Mouse (Mus musculus): Measurements from ENCODE around the gene Rbfox2. TPM values are rescaled to one million over a fixed set of nuclear protein-coding genes. Genes with fewer than 3 reads are reported as not detected.
"Not testable (repeated sequence)": the region's sequence is repeated elsewhere in the genome, so short reads cannot be mapped to it uniquely, and the experiment has no call there.

Gene Rbfox2
- polyA plus RNA-seq, 1 experiment from 2014 or later: 16.8 TPM

DNA sequence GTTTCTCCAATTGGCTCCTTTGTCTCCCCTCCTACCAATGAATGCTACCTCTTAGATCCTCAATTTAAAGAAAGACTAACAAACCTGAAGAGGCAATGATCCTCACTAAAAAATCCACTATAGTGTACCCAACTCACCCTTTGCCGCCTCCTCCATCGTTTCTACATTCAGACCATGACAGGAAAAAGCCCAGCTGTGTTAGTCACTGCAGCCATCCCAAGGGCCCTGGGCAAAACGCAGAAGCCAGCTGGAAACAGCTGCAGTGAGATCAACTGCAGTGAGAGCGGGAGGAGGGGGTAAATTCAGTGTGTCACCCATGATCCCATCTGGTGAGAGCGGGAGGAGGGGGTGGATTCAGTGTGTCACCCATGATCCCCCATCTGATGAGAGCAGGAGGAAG is 28.0 kb downstream of the Rbfox2 start:
- no peak for TF ChIP-seq CTCF (IDR thresholded peaks at IDR 0.05; ENCODE audit: low read depth)
- no peaks in the 10 kb centered on the region for H3K9me3 ChIP-seq (ENCODE audit: control insufficient read depth)
- no peaks in the 10 kb centered on the region for H3K27me3 ChIP-seq (replicated peaks; ENCODE audit: control insufficient read depth, insufficient read depth, low read length)
- H3K4me2 ChIP-seq (replicated peaks; ENCODE audit: low read depth): no peak overlapping the region
- no peak overlapping the region for H3K9ac ChIP-seq (ENCODE audit: low read depth, low read length)
- peaks cover 22% of the 10 kb centered on the region for H3K4me1 ChIP-seq (replicated peaks; ENCODE audit: control insufficient read depth, insufficient read depth, low read length)
- 69% methylated on average over 5 of the region's 5 CpGs for WGBS
- H3K36me3 ChIP-seq (ENCODE audit: control insufficient read depth, insufficient read depth): no peaks in the 10 kb centered on the region
- no peak overlapping the region for H3K4me3 ChIP-seq (ENCODE audit: low read depth, low read length)
- ATAC-seq: no peak
- H3K27ac ChIP-seq (ENCODE audit: low read depth, low read length): no peak overlapping the region

DNA sequence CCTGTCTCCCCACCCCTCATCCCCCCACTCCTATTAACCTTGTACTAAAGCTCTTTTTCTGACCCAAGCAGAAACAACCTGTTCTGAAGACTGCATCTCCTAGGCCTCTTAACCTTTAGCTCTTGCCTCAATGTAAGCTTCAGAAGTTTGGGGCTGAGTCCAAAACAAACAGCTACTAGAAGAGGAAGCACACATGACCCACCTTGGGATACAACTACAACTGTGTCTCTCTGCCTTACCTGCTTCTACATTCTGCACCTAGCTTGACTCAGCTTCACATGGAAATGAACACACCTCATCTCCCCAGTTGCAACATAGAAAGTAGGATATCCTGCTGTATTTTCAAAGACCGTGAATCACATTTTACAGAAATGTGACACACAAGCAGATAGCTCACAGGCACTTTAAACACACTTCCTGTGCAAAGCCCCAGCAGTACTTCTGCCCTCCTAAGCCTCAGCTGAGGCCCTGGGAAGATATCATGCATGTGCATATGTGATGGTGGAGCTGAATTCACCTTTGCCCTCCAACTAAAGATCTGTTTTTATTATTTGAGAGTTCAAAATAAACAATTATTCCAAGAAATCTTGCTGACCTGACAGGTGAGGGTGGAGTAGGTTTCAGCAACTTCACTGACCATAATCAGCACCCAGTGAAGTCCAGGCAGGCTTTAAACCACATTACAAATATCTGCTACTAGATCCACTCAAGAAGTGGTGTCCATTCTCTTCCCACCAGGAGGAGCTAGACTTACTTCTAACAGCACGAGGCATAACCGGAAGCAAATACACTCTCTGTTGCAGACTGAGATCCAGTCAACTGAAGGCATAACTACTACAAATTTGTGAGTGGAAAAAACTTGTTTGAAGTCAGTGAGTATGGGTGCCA is 29.7 kb downstream of the Rbfox2 start:
- peak; percentile 88 for TF ChIP-seq CTCF (IDR thresholded peaks at IDR 0.05; ENCODE audit: low read depth)
- H3K4me2 ChIP-seq (replicated peaks; ENCODE audit: low read depth): no peak overlapping the region
- ATAC-seq: peak; percentile 80
- WGBS: 39% methylated on average over 3 of the region's 3 CpGs
- no peaks in the 10 kb centered on the region for H3K36me3 ChIP-seq (ENCODE audit: control insufficient read depth, insufficient read depth)
- H3K27ac ChIP-seq (ENCODE audit: low read depth, low read length): peak overlapping the region; percentile 36
- no peaks in the 10 kb centered on the region for H3K9me3 ChIP-seq (ENCODE audit: control insufficient read depth)
- no peak overlapping the region for H3K9ac ChIP-seq (ENCODE audit: low read depth, low read length)
- no peak overlapping the region for H3K4me3 ChIP-seq (ENCODE audit: low read depth, low read length)
- H3K27me3 ChIP-seq (replicated peaks; ENCODE audit: control insufficient read depth, insufficient read depth, low read length): no peaks in the 10 kb centered on the region
- H3K4me1 ChIP-seq (replicated peaks; ENCODE audit: control insufficient read depth, insufficient read depth, low read length): peaks cover 9% of the 10 kb centered on the region; the same call in 1 of the 2 replicates

DNA sequence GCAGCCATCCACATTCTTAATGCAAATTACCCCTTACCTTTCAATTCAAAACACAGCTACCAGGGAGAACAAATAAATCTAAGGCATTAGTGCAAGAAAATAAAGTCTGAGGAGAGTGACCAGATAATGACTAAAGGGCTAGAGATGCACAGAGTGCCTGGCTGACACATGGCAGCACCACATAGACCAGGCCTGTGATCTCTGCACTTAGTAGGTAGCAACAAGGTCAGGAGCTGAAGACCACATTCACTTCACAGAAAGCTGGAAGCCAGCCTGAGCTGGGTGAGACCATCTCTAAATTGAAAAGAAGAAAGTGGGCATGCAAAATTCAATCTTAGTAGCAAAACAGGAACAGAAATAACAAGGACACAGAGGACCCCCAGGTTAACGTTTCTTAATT is 30.5 kb downstream of the Rbfox2 start:
- TF ChIP-seq CTCF (IDR thresholded peaks at IDR 0.05; ENCODE audit: low read depth): no peak
- Histone ChIP-seq H3K9ac (ENCODE audit: low read depth, low read length) (no peak overlapping the region), H3K27ac (ENCODE audit: low read depth, low read length) (no peak overlapping the region), H3K4me1 (replicated peaks; ENCODE audit: control insufficient read depth, insufficient read depth, low read length) (peaks cover 9% of the 10 kb centered on the region; the same call in 1 of the 2 replicates), H3K4me2 (replicated peaks; ENCODE audit: low read depth) (no peak overlapping the region), H3K27me3 (replicated peaks; ENCODE audit: control insufficient read depth, insufficient read depth, low read length) (no peaks in the 10 kb centered on the region), H3K36me3 (ENCODE audit: control insufficient read depth, insufficient read depth) (no peaks in the 10 kb centered on the region), H3K9me3 (ENCODE audit: control insufficient read depth) (no peaks in the 10 kb centered on the region), H3K4me3 (ENCODE audit: low read depth, low read length) (no peak overlapping the region)
- ATAC-seq: no peak
- WGBS: 90% methylated on average over 1 of the region's 1 CpGs

DNA sequence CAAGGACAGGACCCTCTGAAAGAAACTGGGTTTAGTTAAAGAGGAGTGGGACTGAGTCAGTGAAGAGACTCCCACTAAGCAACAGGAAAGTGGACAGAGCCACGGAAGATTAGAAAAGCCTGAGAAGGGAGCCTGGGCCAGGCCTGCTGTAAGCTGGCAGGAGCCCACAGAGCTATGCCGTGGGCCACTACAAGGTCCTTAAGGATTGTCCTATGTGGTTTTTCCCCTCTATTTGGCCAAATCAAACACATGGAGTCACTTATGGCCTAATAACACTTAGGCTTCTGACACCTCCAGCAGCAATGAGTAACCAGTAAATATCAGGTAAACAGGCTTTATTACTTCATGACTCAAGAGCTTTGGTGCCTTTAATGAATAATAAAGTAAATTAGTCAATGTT is 31.2 kb downstream of the Rbfox2 start:
- Histone ChIP-seq H3K4me1 (replicated peaks; ENCODE audit: control insufficient read depth, insufficient read depth, low read length) (peaks cover 7% of the 10 kb centered on the region; the same call in 1 of the 2 replicates), H3K36me3 (ENCODE audit: control insufficient read depth, insufficient read depth) (no peaks in the 10 kb centered on the region), H3K9me3 (ENCODE audit: control insufficient read depth) (no peaks in the 10 kb centered on the region), H3K4me3 (ENCODE audit: low read depth, low read length) (no peak overlapping the region), H3K27me3 (replicated peaks; ENCODE audit: control insufficient read depth, insufficient read depth, low read length) (no peaks in the 10 kb centered on the region), H3K27ac (ENCODE audit: low read depth, low read length) (no peak overlapping the region; the same call in 1 of the 2 replicates), H3K4me2 (replicated peaks; ENCODE audit: low read depth) (no peak overlapping the region), H3K9ac (ENCODE audit: low read depth, low read length) (no peak overlapping the region)
- ATAC-seq: no peak
- TF ChIP-seq CTCF (IDR thresholded peaks at IDR 0.05; ENCODE audit: low read depth): no peak
- 81% methylated on average over 2 of the region's 2 CpGs for WGBS

DNA sequence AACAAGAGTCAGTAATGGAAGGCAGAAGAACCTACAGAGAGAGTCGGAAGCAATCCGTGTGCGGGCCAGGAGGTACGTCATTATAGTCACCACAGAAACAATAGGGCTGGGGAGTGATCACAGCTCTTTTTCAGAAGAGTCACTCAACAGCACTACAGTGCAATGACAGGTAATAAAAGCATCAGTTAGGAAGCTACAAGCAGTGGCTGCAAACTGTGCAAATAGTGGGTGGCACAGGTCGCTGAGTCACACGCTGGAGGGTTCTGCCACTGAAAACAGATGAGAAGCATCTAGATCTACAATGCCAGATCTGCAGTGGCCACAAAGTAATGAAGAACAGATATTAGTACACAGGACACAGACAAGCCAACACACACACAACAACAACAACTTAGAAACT is 32.9 kb downstream of the Rbfox2 start:
- H3K27me3 ChIP-seq (replicated peaks; ENCODE audit: control insufficient read depth, insufficient read depth, low read length): no peaks in the 10 kb centered on the region
- no peak overlapping the region for H3K4me2 ChIP-seq (replicated peaks; ENCODE audit: low read depth)
- 48% methylated on average over 6 of the region's 6 CpGs for whole genome bisulfite sequencing
- no peaks in the 10 kb centered on the region for H3K9me3 ChIP-seq (ENCODE audit: control insufficient read depth)
- peak overlapping the region; percentile 55 for H3K27ac ChIP-seq (ENCODE audit: low read depth, low read length)
- ATAC-seq: peak; percentile 32; the same call in 1 of the 2 replicates
- no peak overlapping the region for H3K4me3 ChIP-seq (ENCODE audit: low read depth, low read length)
- H3K4me1 ChIP-seq (replicated peaks; ENCODE audit: control insufficient read depth, insufficient read depth, low read length): peaks cover 5% of the 10 kb centered on the region; the same call in 1 of the 2 replicates
- TF ChIP-seq CTCF (IDR thresholded peaks at IDR 0.05; ENCODE audit: low read depth): no peak
- H3K9ac ChIP-seq (ENCODE audit: low read depth, low read length): no peak overlapping the region
- H3K36me3 ChIP-seq (ENCODE audit: control insufficient read depth, insufficient read depth): no peaks in the 10 kb centered on the region

DNA sequence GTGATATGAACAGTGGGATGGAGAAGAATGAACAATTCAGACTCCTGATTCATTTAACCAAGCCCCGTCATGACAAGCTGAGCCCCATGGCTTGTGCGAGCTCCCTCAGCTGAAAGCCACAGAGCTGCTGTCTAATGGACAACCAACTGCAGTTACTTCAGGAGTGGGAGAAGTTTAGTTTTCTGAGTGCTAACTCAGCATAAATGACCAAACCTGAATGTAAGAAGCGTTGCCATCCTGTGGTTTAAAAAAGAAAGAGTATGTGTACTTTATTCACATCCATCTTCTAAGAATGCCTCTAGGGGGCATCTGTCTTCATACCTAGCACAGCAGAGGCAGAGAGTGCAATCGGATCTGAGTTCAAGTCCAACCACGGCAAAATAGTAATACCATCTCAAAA is 35.5 kb downstream of the Rbfox2 start:
- Histone ChIP-seq H3K27me3 (replicated peaks; ENCODE audit: control insufficient read depth, insufficient read depth, low read length) (no peaks in the 10 kb centered on the region), H3K4me2 (replicated peaks; ENCODE audit: low read depth) (no peak overlapping the region), H3K9ac (ENCODE audit: low read depth, low read length) (no peak overlapping the region), H3K4me1 (replicated peaks; ENCODE audit: control insufficient read depth, insufficient read depth, low read length) (peaks cover 5% of the 10 kb centered on the region; the same call in 1 of the 2 replicates), H3K4me3 (ENCODE audit: low read depth, low read length) (no peak overlapping the region), H3K27ac (ENCODE audit: low read depth, low read length) (no peak overlapping the region), H3K9me3 (ENCODE audit: control insufficient read depth) (no peaks in the 10 kb centered on the region), H3K36me3 (ENCODE audit: control insufficient read depth, insufficient read depth) (no peaks in the 10 kb centered on the region)
- no peak for ATAC-seq
- 0 out of 2 replicates have a peak, but pooled peaks have one; percentile 6 for TF ChIP-seq CTCF (IDR thresholded peaks at IDR 0.05; ENCODE audit: low read depth)
- 97% methylated on average over 5 of the region's 5 CpGs for WGBS

DNA sequence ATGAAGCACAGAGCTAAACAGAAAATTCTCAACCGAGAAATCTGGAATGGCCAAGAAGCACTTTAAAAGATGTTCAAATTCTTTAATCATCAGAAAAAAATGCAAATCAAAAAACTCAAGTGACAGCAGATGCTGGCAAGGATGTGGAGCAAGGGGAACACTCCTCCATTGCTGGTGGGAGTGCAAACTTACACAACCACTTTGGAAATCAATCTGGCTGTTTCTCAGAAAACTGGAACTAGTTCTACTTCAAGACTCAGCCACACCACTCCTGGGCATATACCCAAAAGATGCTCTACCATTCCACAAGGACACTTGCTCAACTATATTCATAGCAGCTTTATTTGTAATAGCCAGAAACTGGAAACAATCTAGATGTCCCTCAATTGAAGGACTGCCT is 37.3 kb downstream of the Rbfox2 start:
- not testable (repeated sequence) for H3K4me2 ChIP-seq (replicated peaks; ENCODE audit: low read depth); H3K4me3 ChIP-seq (ENCODE audit: low read depth, low read length); H3K9me3 ChIP-seq (ENCODE audit: control insufficient read depth); ATAC-seq; H3K36me3 ChIP-seq (ENCODE audit: control insufficient read depth, insufficient read depth); H3K4me1 ChIP-seq (replicated peaks; ENCODE audit: control insufficient read depth, insufficient read depth, low read length); H3K27ac ChIP-seq (ENCODE audit: low read depth, low read length); H3K9ac ChIP-seq (ENCODE audit: low read depth, low read length); H3K27me3 ChIP-seq (replicated peaks; ENCODE audit: control insufficient read depth, insufficient read depth, low read length)
- 70% methylated on average over 1 of the region's 1 CpGs for WGBS

All from intestine, postnatal 0 days (tissue).